Mouse (Mus musculus) frontal cortex, postnatal 25 days (tissue): ENCODE results near the gene Sirpa.

ENCODE experiments used
- DNase-seq, 2 experiments: peaks; one replicate each; pipeline ENCODE4 v3.0.0; 2022; ENCODE audit warnings: low spot score in 2 of 2

Gene Sirpa

DNA sequence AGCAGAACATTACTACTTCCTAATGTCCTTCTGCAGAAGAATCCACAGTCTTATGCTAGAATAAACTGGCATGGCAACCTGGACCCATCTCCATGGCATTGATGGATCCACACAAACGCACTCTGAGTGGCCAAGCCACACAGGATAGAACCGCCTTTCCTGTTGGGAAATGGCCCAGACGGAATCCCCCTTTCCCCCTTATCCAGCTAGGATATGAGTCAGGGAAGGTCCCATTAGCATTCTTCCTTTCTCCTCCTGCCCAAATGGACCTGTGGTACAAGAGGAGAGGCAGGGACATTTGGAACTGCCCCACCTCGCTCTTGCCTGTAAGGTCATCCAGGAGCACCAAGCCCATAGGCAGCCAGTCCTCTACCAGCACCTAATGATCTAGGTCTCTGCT is 10.4 kb upstream of the Sirpa start:
- no peak for DNase-seq

GRCm38 (mm10) chr2:129584905-129585304 is 7.7 kb upstream of the Sirpa start:
- no peak for DNase-seq

DNA sequence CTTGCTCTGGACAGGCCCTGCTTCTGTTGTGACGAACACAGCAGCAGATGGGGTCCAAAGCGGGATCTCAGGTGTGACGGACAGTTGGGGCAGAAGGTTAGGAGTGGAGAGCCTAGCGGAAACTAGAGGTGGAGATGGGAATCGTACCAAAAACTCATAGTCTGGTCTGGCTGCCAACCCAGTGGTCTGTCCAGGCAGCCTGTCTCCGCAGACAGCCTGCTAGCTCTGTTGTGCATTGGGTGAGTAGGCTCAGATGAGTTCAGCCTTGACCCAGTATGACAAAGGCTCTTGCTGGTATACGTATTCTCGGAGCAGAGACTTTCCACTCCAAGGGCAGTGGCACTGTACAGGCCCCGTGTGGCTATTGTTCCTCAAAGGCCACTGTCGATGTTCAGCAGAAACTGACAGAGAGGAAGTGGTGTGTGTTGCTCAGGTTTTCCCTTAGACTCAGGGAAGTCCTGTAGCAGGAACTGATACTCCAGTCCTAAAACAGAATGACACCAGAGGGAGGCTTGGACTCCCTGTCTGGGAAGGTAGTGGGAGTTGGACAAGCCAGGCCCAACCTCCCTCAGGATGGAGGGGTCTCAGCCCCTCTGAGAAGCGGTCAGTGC is 6.6 kb upstream of the Sirpa start:
- no peak for DNase-seq

- DNase-seq: no peak
These were observed 5.4 kb upstream of the Sirpa start for GRCm38 (mm10) chr2:129587241-129587640.

DNA sequence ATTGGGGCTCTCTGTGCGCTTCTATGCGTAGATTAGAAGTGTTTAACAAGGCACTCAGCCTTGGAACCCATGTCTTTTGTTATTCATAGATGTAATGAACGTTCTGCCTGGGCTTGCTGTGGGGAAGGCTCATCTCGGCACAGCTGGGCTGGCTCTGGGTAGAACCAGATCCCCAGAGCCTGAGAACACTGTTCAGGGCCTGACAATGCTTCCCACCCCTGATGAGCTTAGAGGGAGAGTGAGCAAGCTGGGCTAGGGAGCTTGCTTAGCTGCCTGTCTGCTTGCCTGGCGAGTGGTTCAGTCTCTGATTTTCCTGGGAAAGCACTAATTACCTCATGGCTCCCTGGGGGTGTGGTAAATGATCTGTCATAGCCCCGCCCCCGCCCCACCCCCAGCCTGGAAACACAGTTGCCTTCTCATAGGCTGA is 4.8 kb upstream of the Sirpa start:
- DNase-seq: no peak

- no peak for DNase-seq
These were observed 738 bp upstream of the Sirpa start for GRCm38 (mm10) chr2:129591897-129592296.

DNA sequence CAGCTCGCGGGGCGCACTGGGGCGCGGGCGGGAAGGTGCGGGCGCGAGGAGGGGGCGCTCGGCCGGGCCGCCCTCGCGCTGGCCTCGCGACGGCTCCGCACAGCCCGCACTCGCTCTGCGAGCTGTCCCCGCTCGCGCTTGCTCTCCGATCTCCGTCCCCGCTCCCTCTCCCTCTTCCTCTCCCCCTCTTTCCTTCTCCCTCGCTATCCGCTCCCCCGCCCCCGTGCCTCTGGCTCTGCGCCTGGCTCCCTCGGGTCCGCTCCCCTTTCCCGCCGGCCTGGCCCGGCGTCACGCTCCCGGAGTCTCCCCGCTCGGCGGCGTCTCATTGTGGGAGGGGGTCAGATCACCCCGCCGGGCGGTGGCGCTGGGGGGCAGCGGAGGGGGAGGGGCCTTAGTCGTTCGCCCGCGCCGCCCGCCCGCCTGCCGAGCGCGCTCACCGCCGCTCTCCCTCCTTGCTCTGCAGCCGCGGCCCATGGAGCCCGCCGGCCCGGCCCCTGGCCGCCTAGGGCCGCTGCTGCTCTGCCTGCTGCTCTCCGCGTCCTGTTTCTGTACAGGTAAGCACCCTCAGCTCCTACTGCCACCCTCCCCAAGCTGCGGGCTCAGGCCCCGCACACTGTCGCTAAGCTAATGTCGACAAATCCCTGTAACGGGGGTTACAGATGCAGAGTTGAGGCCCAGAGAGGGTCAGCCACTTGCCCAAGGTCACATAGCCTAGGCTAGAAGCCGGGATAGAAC is 673 bp downstream of the Sirpa start:
- peak; percentile 69 to 77 for DNase-seq

DNA sequence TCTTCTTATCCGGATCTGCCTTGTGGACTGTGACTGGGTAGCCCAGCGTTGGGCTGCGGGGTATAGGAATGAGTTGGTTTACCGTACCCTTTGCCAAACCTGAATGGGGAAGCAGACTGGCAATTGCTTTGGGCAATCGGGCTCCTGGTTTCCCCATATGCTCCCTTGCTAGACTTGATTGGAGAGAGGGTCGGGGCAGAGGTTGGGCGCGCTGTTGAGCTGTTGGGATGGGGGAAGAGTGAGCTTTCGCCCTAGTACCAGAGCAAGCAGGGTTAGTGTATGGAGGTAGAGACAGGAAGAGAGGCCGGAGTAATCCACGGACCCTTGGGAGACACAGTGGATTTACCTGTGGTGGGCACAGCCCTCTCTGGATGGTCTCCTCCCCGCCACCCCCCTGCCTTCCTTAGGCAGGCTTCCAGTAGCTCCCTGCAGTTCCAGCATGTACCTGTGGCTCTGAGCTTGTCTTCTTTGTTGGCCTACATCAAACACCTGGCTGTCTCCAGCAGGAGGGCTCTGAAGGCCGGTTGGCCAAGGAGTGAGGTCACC is 1.3 kb downstream of the Sirpa start:
- no peak for DNase-seq

- DNase-seq: no peak
These were observed 1.9 kb downstream of the Sirpa start for GRCm38 (mm10) chr2:129594569-129594968.

- DNase-seq: no peak
These were observed 2.6 kb downstream of the Sirpa start for GRCm38 (mm10) chr2:129595206-129595605.

GRCm38 (mm10) chr2:129595661-129596209 is 3.1 kb downstream of the Sirpa start:
- DNase-seq: no peak

DNA sequence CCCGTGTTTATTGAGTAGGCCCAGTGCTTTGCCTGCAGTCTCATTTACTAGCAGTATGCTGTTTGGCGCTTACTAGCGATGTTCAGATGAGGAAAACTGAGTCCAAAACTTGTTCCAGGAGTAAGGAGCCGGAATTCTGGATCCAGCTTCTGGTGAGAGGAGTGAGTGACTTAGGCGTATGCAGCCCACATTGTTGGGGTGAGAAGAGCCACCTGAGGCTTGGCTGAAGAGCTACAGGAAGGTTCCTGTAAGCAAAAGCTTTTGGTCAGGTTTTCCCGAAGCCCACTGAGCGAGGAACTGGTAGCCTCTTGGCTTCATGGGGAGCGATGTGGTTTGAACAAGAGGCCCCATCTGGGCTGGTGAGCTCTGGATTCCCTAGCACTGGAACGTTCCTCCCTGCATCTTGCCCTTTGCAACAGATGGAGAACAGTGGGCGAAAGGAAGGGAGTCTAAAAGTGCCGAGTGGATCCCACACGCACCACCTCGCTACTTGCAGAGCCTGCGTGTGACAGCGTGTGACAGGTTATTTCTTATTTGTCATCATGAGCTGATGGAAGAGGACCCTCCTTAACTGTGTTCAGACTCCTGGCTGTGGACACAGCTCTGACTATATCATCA is 4.0 kb downstream of the Sirpa start:
- no peak for DNase-seq

GRCm38 (mm10) chr2:129597581-129597980 is 4.9 kb downstream of the Sirpa start:
- no peak for DNase-seq

GRCm38 (mm10) chr2:129598094-129598493 is 5.5 kb downstream of the Sirpa start:
- no peak for DNase-seq

DNA sequence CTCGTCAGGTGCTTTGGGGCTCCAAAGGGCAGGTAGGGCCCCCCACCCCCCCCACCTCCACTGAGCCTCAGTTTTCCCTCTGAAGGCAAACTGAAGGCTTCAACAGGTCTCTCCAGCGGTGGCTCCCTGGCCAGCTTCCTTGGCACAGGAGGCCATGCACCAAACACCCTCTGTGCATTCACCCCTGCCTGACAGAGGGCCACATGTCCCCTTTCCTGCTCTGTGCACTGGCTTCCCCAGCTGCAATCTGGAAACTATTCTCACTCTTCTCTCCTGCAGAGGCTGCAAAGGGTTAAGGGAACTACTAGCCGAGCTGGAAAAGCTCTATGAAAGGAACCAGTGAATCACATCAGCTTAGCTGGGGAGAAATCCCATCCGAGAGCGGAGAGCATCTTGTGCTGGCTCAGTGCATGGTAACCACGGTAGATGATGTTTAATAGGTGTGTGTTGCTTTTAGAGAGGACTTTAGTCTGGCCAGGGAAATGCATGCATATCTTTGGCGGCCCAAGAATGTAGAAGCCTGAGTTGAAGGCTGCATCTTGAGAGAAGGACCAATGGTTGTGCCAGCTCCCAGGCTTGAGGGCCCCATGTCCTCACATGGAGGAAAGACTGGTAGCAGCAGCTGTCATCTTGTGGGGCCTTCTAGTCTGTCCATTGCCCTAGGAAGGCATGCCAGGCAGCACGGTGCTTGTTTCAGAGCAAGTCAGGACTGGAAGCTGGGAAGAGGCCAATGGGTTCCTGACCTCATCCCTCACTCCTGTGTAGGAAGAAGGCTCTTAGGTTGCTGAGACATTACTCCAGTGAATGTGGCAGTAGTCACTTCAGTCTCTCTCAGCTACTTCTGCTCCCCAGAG is 6.8 kb downstream of the Sirpa start:
- DNase-seq: no peak

DNA sequence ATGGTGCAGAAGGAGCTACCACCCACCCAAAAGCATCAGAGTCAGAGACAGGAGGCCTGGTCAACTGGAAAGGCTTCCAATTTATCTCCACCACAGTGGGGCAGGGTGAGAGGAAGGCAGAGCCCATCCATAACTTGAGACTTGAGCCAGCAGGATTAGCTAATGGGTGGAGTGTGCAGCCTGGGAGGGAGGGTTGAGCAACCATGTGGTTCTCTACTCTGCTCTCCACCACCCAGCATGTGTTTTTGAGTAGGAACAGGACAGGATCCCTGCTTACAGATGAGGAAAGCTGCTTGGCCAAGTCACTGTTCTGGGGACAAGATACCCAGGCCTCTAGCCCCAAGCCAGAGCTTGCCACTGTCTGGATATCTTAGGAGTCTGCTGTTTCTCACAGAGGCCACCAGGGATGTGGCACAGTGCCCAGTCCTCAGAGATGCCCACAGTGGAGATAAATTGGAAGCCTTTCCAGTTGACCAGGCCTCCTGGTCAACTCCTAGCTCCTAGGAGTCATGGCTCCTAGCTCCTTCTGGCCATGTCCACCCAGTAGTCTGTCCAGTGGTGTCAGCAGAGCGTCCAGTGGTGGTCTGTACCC is 8.5 kb downstream of the Sirpa start:
- DNase-seq: no peak

DNA sequence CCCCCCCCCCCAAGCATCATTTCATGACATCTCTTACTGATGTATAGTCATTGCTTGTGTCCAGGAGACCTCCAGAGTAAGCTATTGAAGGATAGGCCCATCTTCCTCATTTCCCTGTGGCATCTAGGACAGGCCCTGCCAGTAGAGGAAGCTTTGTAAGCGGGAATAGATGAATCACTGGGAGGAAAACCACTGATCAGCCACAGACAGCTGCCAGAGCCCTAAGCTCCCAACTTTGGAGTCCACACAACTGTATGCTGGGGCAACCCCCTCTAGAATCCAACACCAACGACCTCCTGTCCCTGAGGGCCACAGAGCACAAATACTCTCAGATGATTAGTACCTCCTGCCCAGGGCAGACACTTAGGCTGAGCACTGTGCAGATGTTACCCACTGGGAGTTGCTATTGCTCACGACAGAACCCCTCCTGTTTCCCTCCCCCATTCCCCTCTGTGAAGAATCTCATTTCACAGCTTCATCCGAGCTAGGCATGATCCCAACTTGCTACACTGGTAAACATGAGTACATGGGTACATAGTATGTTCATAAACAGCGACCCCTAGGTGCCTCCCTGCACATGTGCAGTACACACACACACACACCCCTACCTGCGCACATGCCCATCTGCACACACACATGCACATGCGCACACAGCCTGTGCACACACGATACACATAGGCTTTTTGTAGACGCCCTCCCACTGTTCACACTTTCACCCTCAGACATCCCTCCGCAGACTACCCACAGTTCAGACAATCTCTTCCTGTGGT is 9.4 kb downstream of the Sirpa start:
- DNase-seq: no peak

DNA sequence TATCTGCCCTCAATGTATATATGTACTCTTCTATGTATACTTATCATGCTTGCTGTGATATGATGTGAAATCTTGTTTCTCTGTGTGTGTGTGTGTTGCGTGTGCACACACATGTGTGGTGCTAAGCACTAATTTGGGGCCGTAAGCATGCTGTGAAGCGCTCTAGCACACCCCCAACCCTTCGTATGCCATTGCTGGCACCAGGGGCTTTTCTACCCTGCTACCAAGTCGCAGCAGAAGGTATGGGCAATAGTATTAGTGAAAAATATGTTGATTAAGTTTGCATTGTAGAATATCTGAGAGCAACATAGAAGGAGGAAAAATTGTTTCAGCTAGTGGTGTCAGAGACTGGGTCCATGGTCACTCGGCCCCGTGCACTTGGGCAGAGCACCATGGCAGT is 10.2 kb downstream of the Sirpa start:
- no peak for DNase-seq

GRCm38 (mm10) chr2:129603536-129603935 is 10.9 kb downstream of the Sirpa start:
- DNase-seq: no peak

- DNase-seq: no peak
These were observed 11.4 kb downstream of the Sirpa start for GRCm38 (mm10) chr2:129604032-129604431.
